Mouse (Mus musculus) CH12.LX (cell line): ENCODE measurements at regions not wholly inside any gene's neighbourhood (a gene's known extent, or its start where the extent isn't known, plus 50 kb on each side); places are given as distances from the start of the nearest gene placed in this dataset.

Source experiments
- CTCF ChIP-seq, 2 experiments: IDR thresholded peaks in 1 of 2; conservative IDR thresholded peaks in 1 of 2; 2 replicates each; pipeline ENCODE4 v1.5.1; 2011 to 2012; ENCODE audit warnings: low read depth in 2 of 2, low read length in 2 of 2, improper control_type of control experiment in 1 of 2, inconsistent platforms in 1 of 2, mild to moderate bottlenecking in 1 of 2, moderate library complexity in 1 of 2
- HCFC1 ChIP-seq: IDR thresholded peaks from 2 replicates; pipeline ENCODE4 v1.6.1; 2012; ENCODE audit warnings: low read depth, mild to moderate bottlenecking, inconsistent platforms, low read length, improper control_type of control experiment
- MAZ ChIP-seq: IDR thresholded peaks from 2 replicates; pipeline ENCODE4 v1.6.1; 2012; ENCODE audit warnings: low read depth, mild to moderate bottlenecking, inconsistent platforms, low read length, improper control_type of control experiment, moderate library complexity
- UBTF ChIP-seq: IDR thresholded peaks from 2 replicates; pipeline ENCODE4 v1.6.1; 2012; ENCODE audit warnings: low read depth, mild to moderate bottlenecking, inconsistent platforms, low read length, improper control_type of control experiment, moderate library complexity

DNA sequence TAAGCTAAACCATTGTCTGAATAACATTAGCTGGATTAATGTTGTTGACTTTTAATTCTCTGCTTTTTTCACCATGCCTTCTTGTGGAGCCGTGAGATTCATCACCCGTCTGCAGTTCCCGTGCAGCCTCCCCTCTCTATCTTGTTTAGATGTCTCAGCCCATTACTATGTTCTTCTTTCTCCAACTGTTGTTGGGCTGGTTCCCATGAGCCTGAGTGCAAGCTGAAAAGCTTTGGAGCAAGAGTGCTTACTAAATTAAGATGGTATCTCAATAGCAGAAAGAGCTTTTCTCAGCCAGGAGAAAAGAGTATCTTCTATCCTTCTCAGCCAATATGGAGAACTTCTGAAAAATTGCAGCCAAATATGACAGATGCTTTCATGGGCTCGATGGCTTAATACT is 348.1 kb downstream of the Osr1 start:
- TF ChIP-seq UBTF (no peak), CTCF (conservative IDR thresholded peaks at IDR 0.05 in 1 of 2, IDR thresholded peaks at IDR 0.05 in 1 of 2; ENCODE audit: low read depth in 2 of 2, low read length in 2 of 2) (no peak), MAZ (no peak), HCFC1 (no peak)
